Mouse (Mus musculus) CD8-positive naive resting alpha-beta T cell, adult 2 months (primary cell): Measurements from ENCODE around the gene Osgep.
A peak's percentile ranks its signal among the peaks of the same experiment; 100 is the strongest.
"Not testable (repeated sequence)": the region's sequence is repeated elsewhere in the genome, so short reads cannot be mapped to it uniquely, and the experiment has no call there.

Experiments
- DNase-seq, 2 experiments: peaks; one replicate each; pipeline ENCODE4 v3.0.0; 2022; ENCODE audit warnings: low read depth in 2 of 2, low spot score in 2 of 2

The Osgep gene

DNA sequence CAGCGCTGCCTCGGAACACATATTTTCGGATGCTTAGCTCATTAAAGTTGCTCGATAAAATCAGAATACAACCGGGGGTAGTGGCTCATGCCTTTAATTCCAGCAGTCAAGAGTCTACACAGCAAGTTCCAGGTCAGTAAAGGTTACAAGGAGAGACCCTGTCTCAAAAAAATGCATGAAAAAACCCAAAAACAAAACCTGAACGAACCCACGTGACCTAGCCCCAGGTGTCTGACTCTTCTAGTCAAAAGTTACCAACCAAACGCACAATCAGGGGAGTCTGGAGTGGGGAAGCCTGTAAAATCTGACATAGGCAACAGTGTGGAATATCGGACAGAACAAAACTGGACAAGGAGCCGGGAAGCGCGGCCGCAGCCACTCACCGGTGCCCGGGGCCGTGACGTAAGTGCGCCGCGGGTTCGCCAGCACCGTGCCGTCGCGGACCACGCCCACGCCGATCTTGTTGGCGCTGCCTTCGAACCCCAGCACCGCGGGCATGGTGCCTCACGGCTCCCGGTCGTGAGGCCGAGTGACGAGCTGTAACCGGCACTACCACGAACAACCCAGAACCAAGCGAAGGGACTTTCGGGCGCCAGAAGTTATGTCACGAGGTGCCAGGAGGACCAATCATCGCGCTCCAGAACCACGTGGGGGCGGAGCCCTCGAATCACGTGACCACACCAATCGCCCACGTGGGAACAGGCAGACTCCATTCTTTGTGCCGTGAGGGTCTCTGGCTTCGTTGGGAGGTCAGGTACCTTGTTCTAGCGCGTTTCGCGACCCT lies at the start of gene Osgep, which contains the start of gene Apex1:
Osgep (minus strand) TSS at position 613 of the 784 bp plus-strand sequence.
Apex1 (plus strand) TSS at position 688 of the 784 bp plus-strand sequence.
- peak; percentile 96 to 98 for DNase-seq

DNA sequence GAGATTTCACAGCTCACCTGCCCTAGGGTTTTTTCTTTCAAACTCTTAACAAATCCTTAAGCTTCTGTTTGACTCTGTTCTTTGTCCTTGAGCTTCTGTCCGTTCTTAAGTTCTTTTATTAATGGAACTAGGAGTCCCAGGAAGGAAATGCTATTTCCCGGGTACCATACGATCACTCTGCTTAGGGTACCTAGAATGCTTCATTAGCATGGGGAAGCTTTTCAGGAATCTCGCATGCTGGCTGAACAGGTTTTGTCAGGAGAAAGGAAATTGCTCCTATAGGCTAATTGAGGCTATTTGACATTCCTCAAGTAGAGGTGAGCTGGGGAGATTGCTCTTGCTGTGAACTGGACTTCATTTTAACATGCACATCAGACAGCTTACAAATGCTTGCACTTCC lies 49.0 kb upstream of the Osgep start:
- no peak for DNase-seq

DNA sequence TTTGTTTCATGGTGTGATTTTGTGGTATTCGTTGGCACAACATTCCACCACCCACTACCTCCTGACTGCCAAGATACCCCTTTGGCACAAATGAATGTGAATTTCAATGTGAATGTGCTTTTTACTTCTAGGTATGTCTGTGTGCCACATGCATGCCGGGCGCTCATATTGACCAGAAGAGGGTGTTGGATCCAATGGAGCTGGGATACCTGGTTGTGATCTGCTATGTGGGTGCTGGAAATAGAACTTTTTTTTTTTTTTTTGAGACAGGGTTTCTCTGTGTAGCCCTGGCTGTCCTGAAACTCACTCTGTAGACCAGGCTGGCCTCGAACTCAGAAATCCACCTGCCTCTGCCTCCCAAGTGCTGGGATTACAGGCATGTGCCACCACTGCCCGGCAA lies 48.4 kb upstream of the Osgep start:
- DNase-seq = not testable (repeated sequence)

DNA sequence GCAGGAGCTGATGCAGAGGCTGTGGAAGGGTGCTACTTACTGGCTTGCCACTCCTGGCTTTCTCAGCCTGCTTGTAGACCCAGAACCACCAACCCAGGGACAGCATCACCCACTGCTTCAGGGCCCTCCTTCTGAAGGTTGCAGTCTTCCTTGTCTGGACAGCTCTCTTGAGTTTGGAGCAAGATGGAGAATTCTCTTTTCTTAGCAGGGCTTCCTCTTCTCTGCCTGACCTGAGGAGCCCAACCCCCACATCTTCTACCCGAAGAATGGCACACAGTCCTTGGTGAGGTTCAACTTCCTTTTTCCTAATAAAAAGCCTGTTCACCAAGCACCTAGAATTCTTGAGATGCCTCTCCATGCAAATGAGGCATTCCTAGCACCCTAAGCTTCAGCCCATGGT lies 46.1 kb upstream of the Osgep start:
- DNase-seq = no peak

DNA sequence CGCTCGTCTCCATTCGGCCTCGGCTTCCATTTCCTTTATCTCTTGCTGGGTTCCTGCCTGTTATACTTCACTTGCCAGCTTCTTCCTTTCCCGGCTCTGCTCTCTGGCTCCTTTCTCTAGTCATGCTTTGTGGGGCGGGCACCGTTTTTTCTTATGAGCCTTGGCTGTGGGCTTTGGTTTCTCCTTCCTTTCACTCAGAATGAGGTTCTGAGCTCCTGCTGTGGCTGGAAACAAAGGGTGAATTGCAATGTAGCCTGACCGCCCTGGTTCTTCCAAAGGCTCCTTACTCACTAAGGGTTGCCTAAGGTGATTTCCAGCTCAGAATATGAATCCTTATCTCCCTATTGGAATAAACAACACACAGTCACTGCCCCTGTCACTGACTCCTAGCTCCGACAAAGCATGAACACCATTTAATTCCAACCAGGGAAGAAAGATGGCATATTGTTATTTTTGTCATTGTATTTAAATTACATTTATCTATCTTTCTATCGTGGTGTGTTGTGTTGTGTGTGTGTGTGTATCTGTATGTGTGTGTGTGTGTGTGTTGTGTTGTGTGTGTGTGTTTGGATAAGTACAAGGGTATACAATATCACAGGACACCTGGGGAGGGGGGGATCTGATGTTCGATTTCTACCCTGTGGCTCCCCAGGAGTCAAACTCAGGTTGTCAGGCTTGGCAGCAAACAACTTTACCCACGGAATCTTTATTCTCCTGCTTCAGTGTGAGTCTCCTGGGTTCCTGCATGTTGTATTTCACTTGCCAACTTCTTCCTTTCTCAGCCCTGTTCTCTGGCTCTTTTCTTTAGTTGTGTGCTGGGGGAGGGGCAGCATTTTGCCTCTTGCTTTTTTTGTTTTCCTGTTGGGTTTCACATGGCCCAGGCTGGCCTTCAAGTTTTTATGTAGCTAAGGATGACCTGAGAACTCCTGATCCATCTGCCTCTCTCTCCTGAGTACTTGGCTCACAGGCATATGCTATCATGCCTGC lies 45.2 kb upstream of the Osgep start:
- no peak for DNase-seq

DNA sequence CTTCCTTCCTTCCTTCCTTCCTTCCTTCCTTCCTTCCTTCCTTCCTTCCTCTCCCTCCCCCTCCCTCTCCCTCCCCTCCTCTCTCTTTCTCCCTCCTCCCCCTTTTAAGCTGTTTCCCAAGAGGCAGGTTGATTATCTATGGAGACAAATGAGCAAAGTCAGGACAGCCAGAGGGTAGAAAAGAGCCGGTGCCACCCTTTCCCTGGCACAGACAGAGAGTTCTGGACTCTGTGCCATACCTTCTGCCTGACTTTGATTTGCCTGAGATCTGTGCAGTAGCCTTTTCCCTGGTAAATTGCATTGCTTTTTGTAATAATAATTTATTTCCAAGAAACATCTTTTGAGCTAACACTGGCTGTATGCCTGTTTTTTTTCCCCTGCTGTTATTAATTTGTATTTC lies 44.3 kb upstream of the Osgep start:
- no peak for DNase-seq

DNA sequence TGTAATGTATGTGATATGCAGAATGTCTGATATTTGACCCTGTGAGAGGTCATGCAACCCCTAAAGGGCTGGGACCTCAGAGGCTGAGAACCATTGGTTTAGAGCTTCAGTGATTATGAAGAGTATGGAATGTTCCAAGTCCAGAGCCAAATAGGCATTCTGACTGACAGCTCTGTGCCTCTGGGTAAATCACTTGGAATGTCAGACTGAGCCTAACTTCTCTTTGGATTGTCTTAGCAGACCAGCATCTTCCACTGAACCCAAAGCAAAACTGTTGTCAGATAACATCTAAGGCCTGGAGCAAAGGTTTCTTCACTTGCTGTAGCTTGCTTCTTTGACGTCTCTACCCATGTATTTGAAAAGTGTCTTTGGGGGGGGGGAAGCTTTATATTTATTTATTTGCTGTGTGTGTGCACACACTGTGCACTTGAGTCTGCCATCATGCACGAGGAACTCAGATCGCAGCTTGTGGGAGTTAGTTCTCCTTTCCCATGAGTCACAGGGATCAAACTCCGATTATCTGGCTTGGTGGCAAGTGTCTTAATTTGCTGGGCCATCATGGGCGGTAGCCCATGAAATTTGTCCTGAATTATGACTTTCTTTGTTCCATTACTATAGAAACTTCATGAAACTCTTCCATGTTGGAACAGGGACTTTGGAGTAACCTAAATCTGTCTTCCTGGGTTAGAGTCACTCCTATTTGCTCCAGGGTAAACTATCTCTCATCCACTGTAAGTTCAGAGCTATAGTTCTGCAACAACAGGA lies 43.7 kb upstream of the Osgep start:
- DNase-seq = no peak

DNA sequence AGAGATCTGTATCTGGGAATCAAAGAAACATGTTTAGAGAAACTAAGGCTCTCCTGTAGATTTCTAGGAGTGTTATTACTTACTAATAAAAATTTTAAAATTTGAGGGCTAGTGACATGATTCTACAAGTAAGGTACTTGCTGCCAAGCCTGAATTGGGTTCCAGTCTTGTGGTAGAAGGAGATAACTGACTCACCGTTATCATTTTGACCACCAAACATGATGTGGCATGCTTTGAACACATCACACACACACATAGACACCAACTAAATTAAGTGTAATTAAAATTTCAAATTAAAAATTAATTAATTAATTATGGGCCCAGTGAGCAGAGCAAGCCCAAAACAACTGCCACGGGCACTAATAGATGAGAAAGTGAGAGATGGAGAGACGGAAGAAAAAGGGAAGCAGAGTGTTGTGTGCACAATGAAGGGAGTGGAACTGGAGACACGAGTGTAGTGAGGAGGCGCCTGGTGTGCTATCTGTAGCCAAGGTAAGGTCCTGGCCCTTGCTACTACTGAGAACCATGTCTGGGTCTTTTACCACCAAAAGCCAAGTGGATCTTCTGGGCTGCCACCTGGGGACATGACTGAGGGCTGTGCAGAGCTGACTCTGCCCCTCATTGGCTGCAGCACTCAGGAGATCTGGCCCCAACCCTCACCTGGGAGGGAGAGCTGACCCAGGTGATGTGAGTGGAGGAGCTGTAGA lies 33.7 kb upstream of the Osgep start:
- DNase-seq = not testable (repeated sequence)

DNA sequence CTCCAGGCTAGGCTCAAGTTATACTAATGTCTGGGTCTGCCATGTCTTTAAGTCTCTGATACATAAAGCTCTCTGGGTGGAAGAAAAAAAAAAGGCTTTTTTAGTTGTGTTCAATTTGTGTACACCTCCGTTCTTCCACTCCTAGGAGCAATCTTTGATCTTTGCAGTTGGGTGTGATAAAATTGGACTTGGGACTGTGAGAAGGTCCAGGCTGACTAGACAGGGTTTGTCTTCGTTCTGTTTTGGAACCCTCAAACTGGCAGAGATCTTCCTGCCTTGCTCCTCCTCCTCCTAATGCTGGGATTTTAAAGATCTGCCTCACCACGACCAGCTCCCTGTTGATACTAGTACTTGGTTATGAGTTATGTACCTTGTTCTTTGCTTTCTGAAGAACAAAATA lies 32.5 kb upstream of the Osgep start:
- DNase-seq = not testable (repeated sequence)

DNA sequence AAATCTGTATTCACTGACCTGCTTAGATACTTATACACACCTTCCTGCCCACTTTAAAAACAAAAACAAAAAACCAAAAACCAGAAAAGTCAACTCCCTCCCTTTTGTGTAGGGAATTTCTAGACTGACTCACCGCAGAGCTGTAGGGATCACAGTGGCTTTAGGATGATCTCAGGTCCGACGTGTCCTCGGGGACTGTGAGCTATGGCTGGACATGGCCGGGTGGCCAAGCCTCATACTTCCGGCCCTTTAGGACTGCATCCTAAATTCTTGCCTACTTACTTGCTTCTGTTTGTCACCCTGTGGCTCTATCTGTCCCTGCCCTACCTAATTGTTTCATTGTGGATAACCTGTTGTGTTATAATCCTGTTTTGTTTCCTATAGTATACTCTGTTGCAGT lies 32.0 kb upstream of the Osgep start:
- not testable (repeated sequence) for DNase-seq

DNA sequence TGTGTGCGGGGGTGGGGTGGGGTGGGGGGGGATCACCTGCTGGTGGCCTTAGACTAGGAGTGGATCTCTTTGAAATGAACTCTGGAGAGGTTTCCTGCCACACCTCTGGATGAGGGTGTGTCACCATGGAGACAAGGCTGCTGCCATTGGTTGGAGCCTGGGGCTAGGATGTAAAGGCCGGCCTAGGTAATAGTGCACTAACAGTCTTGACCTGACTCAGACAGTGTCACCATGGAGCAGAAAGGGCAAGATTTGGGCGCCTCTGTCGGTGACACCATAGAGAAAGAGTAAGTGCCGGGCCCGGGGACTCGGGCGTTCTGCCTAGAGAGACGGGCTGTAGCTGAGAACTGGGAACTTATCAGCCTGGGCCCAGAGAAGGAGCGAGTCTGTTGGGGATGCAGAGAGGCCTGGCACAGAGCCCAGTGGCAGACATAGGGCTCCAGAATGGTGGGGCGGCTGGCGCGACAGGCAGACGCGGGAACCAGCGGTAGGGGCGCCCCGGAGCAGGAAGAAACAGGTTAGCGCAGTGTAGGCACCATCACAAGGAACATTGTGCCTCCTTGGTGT lies 31.3 kb upstream of the Osgep start, which contains the start of gene Pnp2:
Pnp2 (plus strand) TSS at position 51 of the 567 bp plus-strand sequence.
- peak; percentile 36 to 65 for DNase-seq

DNA sequence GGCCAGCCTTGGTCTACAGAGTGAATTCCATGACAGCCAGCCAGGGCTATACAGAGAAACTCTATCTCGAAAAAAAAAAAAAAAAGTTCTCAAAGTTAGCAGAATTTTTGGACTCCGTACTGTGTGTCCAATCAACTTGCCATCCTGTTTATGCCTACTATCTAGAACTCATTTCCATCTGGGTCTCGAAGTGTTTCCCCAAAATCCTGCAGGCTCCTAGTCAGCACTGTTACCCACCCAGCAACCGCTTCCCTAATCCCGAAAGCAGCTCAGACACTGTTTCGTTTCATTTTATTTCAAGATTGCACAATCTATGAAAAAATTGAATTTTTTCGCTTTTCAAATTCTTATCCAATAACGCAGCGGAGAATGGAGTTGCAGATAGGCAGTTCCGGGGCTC lies 30.8 kb upstream of the Osgep start:
- no peak for DNase-seq

DNA sequence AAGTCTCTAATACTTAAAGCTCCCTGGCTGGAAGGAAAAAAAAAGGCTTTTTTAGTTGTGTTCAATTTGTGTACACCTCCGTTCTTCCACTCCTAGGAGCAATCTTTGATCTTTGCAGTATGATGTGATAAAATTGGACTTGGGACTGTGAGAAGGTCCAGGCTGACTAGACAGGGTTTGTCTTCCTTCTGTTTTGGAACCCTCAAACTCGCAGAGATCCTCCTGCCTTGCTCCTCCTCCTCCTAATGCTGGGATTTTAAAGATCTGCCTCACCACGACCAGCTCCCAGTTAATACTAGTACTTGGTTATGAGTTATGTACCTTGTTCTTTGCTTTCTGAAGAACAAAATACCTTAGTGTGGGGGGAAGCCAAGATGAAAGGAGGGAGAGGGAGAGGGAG lies 20.8 kb upstream of the Osgep start:
- not testable (repeated sequence) for DNase-seq

DNA sequence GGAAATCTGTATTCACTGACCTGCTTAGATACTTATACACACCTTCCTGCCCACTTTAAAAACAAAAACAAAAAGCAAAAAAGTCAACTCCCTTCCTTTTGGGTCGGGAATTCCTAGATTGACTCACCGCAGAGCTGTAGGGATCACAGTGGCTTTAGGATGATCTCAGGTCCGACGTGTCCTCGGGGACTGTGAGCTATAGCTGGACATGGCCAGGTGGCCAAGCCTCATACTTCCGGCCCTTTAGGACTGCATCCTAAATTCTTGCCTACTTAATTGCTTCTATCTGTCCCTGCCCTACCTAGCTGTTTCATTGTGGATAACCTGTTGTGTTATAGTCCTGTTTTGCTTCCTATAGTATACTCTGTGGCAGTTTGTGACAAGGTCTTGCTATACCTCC lies 20.4 kb upstream of the Osgep start:
- not testable (repeated sequence) for DNase-seq

DNA sequence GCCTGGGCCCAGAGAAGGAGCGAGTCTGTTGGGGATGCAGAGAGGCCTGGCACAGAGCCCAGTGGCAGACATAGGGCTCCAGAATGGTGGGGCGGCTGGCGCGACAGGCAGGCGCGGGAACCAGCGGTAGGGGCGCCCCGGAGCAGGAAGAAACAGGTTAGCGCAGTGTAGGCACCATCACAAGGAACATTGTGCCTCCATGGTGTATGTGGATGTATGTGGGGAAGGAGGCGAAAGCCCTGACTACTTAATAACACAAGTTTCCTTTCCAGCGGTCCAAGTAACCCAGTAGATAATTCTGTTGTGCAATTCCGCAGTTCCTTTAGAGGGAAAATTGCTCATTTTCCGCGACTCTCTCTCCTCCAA lies 20.0 kb upstream of the Osgep start:
- not testable (repeated sequence) for DNase-seq

DNA sequence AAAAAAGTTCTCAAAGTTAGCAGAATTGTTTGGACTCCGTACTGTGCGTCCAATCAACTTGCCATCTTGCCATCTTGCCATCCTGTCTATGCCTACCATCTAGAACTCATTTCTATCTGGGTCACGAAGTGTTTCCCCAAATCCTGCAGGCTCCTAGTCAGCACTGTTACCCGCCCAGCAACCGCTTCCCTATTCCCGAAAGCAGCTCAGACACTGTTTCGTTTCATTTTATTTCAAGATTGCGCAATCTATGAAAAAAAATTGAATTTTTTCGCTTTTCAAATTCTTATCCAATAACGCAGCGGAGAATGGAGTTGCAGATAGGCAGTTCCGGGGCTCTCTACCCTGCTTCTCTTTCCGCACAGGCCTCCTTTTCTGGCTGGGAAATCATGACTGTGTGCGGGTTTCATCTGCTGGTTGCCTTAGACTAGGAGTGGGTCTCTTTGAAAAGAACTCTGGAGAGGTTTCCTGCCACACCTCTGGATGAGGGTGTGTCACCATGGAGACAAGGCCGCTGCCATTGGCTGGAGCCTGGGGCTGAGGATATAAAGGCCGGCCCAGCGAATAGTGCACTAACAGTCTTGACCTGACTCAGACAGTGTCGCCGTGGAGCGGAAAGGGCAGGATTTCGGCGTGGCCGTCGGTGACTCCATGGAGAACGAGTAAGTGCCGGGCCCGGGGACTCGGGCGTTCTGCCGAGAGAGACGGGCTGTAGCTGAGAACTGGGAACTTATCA lies 19.4 kb upstream of the Osgep start, which contains the start of gene Gm49342:
Gm49342 (plus strand) TSS at position 586 of the 736 bp plus-strand sequence.
- DNase-seq = peak; percentile 80 to 81

DNA sequence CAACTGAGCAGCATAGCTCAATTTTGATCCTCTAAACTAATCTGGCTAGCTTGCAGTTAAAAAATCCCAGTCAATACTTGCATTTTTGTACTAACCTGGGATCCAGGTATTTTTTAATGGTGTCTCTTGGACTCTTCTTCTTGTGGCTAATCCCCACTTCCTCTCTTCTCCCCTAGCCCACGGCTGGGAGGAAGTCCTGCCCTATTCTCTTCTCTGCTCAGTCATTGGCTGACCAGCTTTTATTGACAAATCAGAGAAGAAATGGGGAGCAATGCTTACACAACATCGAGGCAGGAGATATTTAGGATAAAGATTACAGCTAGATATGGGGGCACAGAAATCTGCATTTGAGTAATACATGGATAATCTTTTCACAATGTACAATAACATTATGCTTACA lies 14.2 kb upstream of the Osgep start:
- no peak for DNase-seq

DNA sequence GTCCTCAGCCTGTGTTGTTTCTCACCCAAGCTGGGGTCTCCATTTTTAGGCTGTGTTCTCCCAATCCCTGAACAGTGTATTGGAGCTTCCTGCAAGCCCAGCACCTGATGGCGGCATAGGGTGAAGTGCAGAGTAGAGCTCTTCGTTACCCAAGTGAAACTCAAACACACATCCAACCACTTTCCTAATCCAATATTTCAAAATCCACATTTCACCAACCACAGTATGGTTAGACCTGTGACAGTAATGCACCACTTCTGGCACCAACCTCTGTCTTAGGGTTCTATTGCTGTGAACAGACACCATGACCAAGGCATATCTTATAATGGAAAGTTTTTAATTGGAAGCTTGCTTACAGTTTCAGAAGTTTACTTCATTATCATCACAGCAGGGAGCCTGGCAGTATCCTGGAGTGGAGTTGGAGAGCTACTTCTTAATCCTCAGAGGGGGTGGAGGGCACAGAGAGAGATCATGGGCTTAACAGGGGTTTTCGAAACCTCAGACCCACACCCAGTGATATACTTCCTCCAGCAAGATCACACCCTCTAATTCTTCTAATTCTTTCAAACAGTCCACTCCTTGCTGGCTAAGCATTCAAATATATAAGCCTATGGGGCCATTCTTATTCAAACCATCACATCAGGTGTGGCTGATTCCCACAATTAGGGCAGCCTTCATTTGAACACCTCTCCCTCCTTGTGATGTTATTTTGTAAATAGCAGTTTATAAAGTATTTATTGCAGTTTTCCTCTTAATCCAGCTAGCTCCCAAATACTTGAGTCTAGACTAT lies 13.6 kb upstream of the Osgep start:
- no peak for DNase-seq

DNA sequence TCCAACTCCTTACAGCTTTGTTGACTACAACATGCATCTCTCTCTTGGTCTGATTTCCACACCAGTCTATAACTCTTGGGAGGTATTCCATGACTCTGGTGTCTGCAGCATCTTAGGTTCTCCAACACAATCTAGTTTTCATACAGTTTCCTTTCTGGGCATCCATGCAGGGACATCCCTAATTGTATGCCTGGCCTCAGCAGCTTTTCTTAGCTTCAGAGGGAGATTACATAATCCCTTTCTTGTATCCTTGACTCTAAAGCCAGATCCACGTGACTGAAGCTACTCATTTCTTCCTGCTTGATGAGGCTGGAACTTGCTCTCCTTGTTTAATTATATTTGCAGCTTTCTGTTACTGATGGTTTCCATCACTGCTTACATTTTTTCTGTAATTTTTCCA lies 12.0 kb upstream of the Osgep start:
- DNase-seq = no peak
